Mouse (Mus musculus) R1 (cell line): ENCODE data around the gene Sidt1.

Source experiments
- DNase-seq: peaks from one replicate; pipeline ENCODE4 v3.0.0-alpha.2; 2018; ENCODE audit warnings: low read depth, low spot score

Gene Sidt1

DNA sequence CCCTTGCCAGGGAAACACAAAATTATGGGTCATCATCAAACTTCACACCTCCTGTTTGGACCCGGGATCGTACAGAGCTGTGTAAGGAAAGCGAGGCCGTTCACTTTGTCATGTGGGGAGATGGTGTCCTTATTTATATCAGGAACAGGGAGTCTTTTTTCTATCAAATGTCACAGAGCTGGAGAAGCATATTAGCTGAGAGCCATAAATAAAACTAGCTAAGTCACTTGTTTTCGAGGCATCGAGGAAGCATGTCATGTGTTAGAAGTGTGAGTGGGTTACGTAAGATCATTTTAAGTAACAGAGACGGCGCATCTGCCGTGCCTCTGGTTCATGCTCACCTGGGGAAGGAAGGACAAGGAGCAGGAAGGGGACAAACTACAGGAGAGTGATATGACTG lies 83.0 kb downstream of the Sidt1 start:
- no peak for DNase-seq

DNA sequence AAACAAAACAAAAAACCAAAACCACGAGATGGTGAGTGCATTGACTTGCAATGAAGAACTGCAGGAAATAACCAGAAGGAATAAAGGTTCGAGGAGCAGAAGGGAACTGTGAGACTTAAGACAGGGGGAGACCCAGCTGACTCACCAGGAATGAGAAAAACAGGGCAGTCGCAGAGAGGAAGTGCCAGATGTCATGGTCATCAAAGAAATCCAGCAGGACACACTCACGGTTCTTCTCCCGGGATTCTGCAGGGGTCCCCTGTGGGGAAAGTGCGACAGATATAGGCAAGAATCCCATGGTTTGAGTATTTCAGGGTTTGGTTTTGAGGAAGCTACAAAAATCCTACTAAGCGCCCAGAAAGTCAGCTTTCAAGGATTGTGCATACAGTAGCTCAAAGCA lies 89.7 kb downstream of the Sidt1 start:
- no peak for DNase-seq

DNA sequence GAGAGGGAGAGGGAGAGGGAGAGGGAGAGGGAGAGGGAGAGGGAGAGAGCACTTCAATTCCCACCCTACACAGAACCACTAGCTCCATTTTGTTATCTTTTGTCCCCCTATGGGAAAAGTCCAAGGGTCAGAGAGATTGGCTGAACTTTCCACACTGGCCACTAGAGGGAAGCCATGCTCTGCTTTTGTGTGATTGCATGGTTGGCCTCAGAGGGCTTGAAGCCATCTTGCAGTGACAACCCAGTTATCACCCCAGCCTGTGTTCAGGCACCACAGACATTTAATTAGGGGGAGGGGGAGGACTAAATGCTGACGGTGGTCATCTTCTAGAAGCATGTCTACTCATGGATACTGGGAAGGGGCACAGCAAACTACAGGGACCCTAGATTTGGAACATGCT lies 90.4 kb downstream of the Sidt1 start:
- DNase-seq: peak; percentile 86

DNA sequence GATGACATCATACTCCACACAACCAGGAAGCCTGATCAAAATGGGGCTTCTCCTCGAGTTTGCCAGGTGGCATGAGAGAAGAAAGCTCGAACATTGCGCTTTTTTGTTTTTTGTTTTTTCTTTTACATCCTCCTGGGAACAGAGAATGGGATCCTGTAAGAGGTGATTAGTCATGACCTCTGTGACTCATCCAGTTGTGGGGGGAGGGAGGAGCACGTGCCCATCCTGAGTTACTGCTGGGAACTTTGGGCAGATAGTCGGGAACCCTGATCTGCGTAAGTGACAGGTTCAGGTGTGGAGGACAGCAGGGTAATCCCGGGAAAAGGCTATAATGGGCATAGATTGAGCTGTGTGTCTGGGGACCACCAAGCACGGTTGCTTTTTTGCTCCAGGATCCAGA lies 92.6 kb downstream of the Sidt1 start:
- no peak for DNase-seq

DNA sequence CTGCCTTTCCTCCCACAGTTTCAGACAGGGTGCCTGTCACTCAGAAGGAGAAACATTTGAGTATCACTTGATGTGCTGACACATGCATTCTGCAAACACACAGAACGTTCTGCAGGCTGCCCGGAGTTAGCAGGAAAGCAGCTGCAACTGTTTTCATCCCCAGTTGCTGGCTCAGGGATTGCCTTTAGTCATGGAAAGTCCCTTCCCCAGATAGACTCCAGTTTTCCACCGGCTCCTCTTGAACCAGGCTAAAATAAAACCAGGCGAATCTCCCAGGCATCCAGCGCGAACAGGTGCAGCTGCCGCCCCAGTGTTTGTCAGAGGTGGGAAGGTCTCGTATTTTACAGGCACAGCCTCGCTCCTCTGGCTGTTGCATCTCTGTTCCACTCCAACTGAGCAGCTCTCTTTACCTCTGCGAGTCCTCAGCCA lies 94.1 kb downstream of the Sidt1 start:
- DNase-seq: no peak

DNA sequence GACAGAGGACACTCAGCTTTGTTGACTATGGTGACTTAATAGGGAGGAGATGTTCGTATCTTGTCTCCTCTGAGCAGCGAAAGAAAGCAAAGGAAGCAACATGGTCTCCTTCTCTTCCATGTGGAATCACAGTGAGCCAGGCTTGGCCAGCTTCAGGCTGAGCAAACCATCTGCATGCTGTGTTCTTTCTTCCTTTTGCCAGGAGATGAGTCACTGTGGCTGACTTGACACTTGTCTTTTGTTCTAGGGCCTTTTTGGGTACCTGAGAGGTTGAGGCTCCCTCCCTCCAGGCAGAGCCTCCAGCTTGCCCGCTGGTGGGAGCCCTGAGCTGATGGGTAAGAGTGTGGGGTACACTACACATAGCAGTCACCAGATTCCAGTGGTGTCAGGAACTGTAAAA lies 95.2 kb downstream of the Sidt1 start:
- no peak for DNase-seq

DNA sequence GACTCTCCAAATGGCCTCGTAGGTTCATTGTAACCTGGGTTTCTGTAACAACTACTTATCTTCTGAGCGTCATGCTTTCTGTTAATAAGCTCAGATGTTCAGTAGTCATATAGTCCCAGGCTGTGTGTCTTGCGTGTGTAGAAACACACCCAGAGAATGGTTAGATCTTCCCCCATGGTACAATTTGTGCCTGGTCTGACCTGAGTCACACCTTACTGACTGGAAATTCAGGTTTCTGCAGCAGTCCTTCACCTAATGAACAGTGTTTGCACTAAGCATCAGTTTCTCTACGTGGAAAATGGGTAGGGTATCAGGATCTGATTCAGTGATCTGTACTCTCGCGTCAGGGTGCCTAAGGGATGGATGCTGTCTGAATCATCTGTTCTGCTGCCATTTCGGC lies 100.0 kb downstream of the Sidt1 start:
- DNase-seq: no peak

DNA sequence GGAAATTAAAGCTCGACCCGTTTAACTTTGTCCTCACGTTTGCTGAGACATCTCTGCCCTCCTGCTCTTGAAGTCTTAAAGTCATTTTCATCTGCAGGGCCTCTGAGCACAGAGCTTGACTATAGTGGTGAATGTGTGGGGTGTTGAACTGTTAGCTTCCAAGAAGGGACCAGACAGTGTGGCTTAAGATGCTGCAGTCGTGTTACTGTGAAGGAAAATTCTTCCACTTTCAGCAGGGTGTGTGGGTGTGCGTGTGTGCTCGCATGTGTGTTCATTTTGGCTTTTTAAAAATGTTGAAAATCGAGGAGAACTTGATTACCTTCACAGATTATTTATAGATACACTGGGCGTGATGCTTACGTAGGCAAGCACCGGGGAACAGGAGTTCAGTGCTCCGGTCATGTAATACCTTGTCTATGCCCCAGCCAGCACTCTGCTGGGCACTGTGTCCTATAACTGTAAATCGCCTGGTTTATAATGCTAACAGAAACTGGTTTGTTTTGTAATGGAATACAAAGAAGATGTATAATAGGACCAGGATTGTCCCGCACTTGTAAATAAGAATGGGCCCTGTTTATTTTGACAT lies 106.2 kb downstream of the Sidt1 start:
- DNase-seq: no peak

DNA sequence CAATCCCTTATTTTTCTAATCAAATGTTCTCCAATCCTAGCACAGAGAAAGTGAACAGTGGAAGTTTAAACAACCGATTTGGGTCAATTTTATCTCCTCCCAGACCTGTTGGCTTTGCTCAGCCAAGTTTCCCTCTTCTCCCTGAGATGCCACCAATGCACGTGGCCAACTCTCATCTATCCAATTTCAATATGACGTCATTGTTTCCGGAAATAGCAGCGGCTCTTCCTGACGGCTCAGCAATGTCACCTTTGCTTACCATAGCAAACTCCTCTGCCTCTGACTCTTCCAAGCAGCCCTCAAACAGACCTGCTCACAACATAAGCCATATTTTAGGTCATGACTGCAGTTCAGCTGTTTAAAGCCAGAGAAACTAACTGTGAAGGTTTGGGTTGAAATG lies 111.5 kb downstream of the Sidt1 start:
- DNase-seq: no peak

DNA sequence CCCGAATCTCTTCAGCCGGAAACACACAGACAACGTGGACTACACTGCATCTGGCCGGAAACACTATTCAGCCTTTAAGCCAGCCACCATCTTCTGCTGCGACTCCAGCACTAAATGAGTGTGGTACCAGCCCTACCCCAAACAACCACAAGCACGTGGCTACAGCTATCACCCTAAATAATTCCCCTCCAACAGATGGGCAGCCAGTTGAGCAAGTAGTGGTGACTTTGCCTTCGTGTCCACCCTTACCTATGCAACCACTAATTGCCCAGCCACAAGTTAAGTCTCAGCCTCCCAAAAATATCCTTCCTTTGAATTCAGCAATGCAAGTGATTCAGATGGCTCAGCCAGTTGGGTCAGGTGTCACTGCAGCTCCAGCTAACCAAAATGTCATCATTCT lies 116.6 kb downstream of the Sidt1 start:
- no peak for DNase-seq

DNA sequence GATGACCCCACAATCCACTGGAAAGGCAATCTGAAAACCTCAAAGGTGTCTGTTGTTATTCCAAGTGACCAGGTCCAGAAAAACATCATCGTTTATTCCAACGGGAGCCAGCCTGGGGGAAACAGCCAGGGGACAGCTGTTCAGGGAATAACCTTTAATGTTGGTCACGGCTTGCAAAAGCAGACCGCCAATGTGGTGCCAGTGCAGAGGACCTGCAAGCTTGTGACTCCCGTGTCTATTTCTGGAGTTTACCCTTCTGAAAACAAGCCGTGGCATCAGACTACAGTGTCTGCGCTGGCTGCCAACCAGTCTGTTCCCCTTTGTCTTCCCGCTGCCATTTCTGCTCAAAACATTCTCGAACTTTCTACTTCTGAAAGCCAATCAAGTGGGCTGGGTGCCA lies 117.5 kb downstream of the Sidt1 start:
- DNase-seq: no peak

DNA sequence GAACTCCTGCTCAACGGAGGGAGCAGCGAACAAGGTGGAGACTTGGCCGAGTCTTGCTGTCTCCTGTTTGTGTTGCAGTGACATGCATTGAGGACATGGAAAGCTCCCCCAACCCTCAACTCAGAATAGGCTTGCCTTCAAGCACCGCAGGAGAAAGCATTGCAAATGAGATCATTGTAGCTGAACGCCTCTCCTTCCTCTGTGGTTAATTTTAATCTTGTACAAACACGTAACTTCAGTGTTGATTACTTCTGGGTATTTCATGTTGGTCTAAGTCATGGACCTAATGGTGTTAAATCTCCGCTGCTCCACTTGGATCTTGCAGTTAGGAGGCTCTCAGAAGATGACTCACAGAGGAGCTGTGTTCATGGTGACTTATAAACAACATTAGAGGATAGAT lies 120.3 kb downstream of the Sidt1 start:
- DNase-seq: no peak

DNA sequence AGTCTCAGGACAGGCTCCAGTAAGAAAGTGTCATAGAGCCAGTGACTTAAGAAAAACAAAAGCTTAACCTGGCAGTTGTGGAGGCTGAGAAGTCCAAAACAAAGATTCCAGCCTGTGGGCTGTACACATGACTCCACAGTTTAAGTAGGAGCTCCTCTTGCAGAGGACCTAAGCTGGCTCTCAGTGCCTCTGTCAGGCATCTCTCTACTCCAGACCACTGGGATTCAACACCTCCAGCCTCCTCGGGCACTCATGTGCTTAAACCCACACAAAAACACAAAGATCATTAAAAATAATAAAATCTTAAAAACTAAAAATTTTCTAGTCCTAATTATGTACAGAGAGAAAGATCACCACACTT lies 122.0 kb downstream of the Sidt1 start:
- DNase-seq: no peak

DNA sequence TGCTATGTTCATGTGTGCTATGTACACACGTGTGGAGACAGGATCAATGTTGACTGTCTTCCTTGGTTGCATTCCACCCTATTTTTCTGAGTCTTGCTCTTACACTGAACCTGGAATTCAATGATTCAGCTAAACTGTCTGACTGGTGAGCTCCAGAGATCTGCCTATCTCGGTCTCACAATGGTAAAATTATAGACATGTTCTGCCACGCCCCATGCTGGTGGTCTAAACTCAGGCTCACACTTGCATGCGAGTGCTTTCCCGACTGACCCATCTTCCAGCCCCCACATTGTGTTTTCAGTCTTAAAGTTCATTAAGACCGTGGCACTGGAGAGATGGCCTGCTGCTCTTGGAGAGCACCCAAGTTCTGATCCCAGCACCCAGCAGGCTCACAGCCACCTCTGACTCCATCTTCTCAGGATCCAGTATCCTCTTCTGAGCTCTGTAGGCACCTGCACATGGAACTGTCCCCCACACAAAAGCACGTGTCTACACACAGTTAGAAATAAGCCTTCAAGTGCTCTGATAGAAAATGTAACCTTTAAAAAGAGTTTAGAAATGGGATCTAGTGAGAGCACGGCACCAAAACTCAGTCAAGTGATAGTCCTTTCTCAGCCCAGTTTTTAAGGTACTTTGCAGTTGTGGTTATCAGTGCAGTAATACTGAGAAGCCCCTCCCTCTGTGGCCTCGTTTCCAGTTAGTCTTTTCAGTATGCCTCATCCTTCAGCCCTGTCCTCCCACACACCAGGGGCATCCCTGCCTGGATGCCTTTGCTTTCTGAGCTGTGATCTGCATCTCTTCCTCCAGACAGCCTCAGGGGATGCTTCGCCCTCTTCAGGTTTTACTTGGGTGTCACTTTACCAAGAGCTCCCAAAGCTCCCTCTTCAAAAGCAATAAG lies 122.6 kb downstream of the Sidt1 start:
- DNase-seq: no peak

DNA sequence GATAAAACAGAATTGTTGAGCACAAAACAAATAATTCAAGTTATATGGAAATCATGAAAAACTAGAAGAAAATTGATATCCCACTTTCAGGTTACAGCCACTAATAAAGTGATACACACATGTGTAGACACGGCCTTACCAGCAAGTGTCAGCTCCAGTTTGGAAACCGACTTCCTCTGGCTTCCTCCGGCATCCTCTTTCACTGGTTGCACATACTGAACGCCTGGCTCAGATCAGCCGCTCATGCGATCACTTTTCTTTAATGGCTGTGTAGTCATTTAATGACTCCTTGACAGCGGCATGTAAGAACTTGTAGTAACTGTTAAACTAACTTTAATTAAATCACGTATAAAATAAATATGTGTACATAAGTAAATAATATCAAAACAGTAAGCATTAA lies 127.0 kb downstream of the Sidt1 start:
- no peak for DNase-seq

DNA sequence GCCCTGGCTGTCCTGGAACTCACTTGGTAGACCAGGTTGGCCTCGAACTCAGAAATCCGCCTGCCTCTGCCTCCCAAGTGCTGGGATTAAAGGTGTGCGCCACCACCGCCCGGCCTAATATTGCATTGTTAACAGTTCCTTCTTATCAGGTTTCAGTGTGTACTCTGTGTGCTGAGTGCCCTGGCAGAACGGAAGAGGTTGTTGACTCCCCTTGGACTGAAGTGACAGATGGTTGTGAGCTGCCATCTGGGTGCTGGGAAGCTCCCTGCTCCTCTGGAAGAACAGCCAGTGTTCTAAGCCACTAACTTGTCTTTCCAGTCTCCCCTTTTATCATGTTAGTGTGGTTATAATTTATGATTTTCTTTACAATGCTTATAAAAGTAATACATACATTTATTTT lies 128.7 kb downstream of the Sidt1 start:
- no peak for DNase-seq

DNA sequence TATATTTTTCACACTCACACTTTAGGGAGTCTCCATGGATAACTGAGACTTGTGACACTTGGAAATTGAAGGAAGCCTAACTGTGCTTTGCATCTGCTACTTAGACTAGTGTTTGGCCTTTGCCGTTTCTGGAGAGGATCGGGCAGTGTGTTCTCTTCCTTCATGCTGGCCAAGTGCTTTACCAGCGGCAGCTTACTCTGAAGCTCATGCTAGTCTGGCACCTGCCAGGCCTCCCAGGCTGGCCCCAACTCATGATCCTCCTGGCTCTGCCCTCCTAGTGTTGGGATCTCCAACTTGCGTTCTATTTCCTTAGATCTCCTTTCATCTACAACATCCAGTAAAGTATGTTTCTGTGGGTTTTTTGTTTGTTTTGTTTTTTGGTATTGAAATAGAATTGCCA lies 132.8 kb downstream of the Sidt1 start:
- no peak for DNase-seq

DNA sequence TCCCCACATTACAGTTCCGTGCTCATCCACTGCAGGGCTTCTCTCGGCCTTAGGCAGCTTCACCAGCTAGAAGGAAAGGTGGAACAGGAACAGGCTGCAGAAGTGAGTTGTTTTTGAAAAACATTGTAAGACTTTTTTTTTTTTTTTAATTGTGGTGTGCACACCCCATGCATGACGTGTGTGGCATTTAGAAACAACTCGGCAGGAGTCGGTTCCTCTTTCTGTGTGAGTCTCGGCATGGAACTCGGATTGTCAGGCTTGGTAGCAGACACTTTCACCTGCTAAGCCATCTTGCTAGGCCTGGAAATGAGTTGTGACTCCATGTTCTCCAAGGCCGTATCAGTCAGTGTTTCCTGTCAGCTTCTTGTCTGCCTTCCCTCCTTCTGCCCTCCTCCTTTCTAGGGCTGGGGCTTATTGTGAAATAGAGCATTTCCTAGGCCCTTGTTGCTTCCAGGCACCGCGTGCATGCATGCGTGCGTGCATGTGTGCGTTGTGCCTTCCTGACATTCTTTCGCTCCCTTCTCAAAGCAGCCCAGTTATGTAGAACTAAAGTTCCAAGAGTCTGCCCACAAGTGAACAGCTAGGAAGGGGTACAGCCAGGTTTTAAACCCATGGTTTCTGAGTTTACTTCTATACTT lies 133.8 kb downstream of the Sidt1 start:
- no peak for DNase-seq

DNA sequence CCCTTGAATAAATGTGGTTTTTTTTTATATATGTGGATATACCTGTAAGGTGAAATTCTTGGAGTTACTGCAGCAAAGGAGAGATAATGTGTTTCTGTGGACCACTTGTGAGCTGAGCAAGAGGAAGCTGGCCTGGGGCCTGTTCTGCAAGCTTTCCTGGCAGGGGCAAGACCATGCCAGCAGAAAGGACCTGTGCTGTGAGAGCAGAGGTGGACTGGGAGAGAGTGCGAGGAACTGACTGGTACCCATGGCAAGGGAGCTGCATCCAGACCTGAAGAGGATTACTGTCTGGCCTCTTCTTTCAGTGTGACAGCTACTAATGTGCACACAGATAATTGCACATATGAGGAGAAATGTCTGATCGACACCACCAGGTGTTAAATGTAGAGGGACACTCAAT lies 142.0 kb downstream of the Sidt1 start:
- no peak for DNase-seq
